Mouse (Mus musculus) thymus, postnatal 10 days (tissue): ENCODE measurements at regions not wholly inside any gene's neighbourhood (a gene's known extent, or its start where the extent isn't known, plus 50 kb on each side); places are given as distances from the start of the nearest gene placed in this dataset.

Experiments
- DNase-seq, 2 experiments: peaks; one replicate each; pipeline ENCODE4 v3.0.0; 2021; ENCODE audit warnings: low spot score in 2 of 2

GRCm38 (mm10) chr14:62071140-62071539, 221.2 kb upstream of the Rnaseh2b start:
- DNase-seq, result no peak

DNA sequence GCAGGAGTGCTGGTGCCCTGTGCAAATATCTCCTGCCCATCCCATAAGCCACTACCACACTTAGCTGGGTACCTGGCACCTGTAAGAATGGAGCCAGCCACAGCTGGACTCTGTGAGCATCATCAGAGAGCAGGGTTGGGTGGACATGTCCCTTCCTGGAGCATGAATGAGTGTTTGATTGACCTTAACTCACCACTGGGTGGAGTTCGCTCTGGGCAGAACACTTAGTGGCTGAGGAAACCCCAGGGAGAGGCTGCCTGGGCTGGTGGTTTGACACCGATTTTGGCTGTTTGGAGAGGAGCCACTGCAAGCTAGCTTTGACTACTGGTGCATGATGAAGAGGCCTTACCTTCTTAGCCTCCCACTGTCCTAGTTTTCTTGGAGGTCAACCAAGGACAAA, 208.3 kb upstream of the Rnaseh2b start:
- DNase-seq, result no peak

- no peak for DNase-seq
These were observed 204.2 kb upstream of the Rnaseh2b start for GRCm38 (mm10) chr14:62088174-62088573.

DNA sequence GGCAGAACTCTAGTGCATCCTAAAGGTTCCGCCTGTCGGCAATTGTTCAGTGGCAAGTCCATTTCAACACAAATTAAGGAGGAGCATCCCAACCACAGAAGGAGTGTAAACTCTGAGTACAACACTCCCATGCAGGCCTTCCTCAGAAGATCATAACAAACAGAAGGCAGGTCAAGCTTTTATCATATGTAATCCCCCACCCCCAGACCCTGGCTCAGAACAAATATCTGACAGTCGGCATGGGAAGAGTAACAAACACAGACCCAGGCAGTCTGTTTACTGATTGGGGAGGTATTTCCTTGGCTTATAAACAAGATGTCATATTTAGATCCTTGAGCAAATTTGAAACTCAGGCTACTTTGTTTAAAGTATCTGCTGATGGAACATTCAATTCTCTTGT, 174.9 kb upstream of the Rnaseh2b start:
- no peak for DNase-seq

- no peak for DNase-seq
These were observed 173.8 kb upstream of the Rnaseh2b start for GRCm38 (mm10) chr14:62118542-62118953.

GRCm38 (mm10) chr14:62128918-62129317, 163.5 kb upstream of the Rnaseh2b start:
- no peak for DNase-seq

DNA sequence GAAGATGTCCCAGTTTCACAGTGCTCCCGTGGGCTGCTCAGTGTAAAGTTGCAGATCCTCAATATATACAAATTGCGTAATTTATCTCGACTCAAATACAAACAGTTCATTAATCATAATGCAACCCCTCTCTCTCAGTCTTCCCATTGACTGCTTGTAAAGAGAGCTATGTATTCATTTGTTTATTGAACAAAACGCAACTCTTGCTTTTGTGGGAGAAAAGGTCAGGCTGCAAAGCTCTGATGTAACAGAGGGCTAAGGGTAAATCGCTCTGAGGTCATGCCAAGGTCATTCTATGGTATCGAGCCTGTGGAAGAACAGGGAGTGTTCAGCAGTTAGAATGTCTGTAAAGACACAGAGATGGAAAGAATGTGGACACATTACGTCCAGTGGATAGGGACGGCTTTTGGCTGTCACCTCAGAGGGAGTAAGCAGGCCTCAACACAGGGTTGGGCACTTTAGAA, 160.0 kb upstream of the Rnaseh2b start:
- no peak for DNase-seq

DNA sequence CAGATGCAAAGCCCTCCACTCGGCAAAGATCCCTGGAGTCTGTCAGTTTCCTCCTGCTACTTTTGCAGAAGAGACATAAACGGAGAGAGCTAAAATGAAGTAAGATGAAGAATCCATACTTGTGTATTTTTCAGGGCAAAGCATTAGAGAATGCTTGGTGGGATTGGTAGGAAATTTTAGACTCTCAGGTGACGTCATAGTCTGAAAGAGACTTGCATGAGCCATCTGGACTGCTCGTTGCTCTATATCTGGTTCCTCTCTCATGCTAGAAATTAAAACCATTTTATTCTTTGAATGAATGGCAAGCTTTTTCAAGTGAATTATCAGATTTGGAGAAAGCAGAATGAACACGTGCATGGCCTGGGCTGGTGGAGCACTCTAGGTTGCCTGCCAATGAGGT, 154.4 kb upstream of the Rnaseh2b start:
- DNase-seq, result no peak

- DNase-seq, result no peak
These were observed 147.9 kb upstream of the Rnaseh2b start for GRCm38 (mm10) chr14:62144385-62145030.

DNA sequence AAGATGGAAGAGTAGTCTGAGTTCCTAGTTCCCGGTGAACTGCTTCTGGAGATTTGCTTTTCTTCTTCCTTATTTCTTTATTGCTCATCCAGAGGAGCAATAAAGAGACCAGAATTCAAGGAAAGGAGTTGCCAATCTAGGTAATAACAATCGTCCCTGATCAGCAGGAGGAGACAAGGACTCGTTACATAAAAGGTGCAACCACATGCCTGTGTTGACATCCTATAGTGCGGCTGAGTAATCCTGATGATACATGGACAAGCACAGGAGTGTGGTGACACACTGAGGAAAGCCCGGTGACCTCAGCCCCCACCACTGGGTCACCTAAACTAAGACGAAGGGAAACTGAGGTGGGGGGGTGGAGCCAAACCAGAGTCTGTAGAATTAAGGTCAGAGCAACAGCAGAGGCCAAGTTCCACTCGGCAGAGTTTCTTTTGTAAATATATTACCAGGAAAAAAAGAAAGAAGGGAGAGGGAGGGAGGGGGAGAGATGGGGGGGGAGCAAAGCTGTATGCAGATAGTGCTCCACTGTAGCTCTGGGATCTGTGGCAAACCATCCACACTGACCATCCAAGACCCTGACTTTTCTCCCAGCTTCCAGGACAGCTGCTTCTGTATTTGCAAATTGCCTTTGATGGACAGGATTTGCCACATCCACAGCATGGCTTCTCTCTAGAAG, 135.2 kb upstream of the Rnaseh2b start:
- DNase-seq, result no peak

- no peak for DNase-seq
These were observed 132.7 kb upstream of the Rnaseh2b start for GRCm38 (mm10) chr14:62159690-62160089.

DNA sequence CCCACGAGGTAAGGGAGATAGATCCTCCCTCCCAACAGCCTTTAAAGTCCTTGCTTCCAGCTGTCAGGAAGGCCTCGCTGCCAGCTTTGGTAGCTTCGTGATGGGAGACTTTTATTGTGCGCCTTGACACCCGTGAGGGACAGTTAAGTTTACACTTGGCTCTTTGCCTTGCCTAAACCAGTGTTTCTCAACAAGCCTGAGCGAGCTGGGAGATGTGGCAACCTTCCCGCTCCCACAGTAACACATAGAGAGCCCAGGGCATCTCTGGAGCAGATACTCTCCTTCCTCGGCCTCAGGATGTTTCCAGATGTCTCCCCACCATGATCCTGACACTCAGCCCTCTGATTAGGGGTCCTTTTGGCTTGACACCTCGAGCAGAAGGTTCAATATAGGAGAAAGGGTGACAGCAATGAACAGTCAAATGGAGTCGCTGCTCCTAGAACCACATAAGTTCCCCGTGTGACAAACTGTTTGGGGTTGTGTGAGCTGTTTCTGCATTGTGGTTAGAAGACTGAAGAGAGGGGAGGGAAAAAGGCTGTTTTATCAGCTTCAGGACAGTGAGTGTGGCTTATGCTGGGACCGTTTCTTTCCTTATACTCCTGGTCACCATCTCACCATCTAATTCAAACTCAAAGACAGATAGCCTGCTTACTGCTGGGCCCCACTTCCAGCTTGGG, 129.1 kb upstream of the Rnaseh2b start:
- DNase-seq, result no peak

DNA sequence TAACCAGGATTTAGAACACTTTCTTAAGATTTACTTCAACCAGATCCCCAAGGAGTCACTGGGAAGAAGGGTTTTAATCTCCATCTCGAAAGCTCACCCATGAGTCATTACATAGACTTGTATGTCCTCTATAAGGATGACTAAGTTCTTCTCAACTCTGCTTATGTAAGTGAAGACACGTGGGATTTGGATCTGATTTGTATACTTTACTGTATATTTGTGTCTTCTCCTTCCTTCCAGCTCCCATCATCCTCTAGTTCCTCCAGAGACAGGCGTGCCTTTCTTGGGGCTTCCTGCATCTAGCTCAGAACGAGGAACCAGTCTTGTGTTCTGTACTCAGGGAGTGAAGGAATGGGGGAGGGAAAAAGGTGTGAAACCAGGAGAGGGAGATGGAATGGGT, 127.5 kb upstream of the Rnaseh2b start:
- no peak for DNase-seq

- DNase-seq, result no peak
These were observed 126.4 kb upstream of the Rnaseh2b start for GRCm38 (mm10) chr14:62166006-62166405.

DNA sequence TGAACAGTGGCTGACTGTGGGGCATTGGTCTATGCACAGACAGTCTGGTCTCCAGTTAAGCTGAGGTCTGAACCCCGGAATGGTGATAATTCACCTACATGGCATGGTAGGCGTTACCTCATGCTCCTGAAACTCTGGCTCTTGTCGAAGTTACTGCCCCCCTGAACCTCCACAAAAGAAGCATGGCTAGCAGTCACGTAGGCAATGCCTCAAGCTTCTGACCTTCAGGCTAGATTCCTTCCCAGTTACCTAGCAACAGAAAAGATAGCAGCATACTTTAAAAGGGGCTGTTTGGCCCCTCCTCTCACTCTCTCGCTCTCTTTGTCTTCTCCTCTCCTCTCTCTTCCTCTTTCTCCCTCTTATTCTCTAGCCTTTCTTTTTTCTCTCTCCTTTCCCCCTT, 125.8 kb upstream of the Rnaseh2b start:
- no peak for DNase-seq

GRCm38 (mm10) chr14:62167090-62167489, 125.3 kb upstream of the Rnaseh2b start:
- no peak for DNase-seq

DNA sequence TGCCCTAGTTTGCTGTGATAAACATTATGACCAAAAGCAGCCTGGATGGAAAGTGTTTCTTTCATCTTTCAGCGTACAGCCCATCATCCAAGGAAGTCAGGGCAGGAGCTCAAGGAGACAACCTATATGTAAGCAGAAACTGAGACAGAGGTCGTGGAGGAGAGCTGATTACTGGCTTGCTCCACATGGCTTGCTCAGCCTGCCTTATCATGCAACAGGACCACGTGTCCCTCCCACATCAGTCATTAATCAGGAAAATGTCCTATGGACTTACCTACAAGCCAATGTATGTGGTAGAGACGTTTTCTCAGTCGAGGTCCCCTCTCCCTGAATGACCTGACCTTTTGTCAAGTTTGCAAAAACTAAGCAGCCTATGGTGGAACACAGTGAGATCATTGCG, 123.7 kb upstream of the Rnaseh2b start:
- no peak for DNase-seq

- no peak for DNase-seq
These were observed 122.0 kb upstream of the Rnaseh2b start for GRCm38 (mm10) chr14:62170385-62170784.

- no peak for DNase-seq
These were observed 120.9 kb upstream of the Rnaseh2b start for GRCm38 (mm10) chr14:62171256-62172047.

DNA sequence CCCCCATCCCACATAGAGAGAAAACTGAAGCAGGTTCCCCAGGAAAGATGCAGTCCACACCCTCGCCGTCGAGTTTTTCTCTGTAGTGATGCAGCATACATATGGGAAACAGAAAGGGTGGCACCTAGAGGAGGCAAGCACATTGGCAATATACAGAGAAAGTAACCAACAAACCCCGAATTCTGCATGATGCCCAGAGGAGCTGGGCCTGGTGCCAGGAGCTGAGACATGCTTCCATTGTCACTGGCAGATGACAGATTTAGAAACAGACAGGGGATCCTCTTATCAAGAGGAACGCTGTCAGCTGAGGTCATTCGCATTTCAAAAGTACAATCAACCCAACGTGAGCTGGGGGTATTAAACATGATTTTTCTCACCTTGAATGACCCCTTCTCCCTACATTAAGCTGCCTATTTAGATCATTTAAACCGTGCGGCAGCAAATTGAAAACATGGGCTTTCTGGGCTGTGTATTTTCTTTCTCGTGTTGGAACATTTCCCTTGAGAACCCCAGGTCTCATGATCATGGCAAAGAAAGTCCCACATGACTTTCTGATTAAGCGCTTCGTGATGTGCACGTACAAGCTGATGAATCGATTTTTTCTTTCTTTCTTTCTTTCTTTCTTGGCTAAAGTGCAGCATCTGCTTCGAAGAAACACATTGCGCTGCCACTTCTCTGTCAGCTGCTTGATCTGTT, 118.4 kb upstream of the Rnaseh2b start:
- no peak for DNase-seq

- DNase-seq, result no peak
These were observed 116.9 kb upstream of the Rnaseh2b start for GRCm38 (mm10) chr14:62175384-62176048.
